Mouse (Mus musculus) right cerebral cortex, adult 18-20 months (tissue): ENCODE measurements around the gene Gprin2.

Experiments used
- DNase-seq: peaks from one replicate; pipeline ENCODE4 v3.0.0; 2022; ENCODE audit warnings: mixed read lengths

The Gprin2 gene

DNA sequence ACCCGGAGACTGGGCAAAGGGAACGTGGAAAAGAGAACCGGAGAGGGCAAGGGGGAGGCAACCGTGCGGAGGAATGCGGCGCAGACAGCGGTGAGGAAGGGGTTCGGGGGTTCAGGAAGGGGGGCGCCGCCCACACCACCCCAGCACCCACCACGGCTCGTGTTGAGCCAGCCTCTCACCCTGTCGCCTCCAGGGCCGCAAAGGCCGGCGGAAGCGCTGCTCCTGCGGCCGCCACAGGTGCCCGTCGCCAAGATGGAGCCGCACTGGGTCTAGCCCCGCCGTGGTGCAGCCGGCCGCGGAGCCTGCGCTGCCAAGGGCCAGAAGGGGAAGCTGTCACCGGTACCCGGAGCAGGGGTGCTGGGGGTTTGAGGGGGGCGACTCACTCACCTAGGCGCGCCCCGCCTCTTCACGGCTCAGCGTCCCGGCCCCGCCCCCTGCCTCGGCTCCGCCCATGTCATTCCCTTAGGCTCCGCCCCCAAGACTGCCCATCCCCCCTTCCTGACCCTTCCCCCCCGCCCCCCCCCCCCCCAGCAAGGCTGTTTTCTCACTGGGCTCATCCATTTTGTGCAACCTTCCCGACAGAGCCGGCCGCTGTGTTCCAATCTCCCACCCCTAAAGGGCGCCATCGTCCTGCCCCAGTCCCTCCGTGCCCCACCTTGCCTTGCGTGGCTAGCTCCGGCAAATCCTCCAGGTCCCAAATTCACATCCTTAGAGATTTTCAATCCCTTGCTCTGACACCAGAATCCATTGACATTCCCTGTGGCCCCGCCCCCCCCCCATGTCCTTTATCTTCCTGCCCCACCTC is at the start of gene Gprin2:
Gprin2 (minus strand) TSS at position 423 of the 805 bp plus-strand sequence.
- peak; percentile 5 for DNase-seq

DNA sequence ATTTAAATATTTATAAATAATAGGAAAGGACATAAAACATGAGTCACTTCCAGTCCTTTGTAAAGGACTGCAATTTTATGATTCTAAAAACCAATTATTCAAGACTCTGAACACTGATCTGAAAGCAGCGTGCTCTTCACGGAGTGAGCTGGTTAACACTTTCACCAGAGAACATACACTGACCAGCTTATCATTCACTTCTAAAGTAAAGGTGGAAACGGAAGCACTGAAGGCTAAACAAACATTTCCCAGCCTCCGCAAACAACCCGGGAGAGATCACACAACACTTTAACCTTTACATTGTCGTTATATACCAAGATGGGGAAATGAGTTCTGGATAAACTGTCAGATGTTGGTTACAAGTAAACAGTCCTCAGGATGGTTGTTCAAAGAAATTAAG is 39.2 kb upstream of the Gprin2 start:
- DNase-seq, result no peak

DNA sequence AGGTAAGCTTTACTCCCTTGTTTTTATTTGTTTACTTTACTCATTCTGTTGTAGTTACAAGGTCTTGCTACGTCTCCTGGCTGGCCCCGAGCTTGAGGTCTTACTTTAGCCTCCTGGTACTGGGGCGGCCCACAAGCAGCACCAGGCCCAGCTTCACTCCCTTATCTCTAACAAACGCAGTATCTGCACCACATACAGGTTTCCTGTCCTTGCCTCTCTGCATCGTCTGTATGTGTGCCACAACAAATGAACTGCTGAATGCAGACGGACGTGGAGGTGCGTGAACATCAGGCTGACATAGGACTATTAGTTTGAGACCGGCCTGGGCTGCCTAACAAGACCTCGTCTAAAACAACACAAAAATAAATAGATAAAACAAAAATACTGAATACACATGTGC is 38.8 kb upstream of the Gprin2 start:
- DNase-seq, result no peak

DNA sequence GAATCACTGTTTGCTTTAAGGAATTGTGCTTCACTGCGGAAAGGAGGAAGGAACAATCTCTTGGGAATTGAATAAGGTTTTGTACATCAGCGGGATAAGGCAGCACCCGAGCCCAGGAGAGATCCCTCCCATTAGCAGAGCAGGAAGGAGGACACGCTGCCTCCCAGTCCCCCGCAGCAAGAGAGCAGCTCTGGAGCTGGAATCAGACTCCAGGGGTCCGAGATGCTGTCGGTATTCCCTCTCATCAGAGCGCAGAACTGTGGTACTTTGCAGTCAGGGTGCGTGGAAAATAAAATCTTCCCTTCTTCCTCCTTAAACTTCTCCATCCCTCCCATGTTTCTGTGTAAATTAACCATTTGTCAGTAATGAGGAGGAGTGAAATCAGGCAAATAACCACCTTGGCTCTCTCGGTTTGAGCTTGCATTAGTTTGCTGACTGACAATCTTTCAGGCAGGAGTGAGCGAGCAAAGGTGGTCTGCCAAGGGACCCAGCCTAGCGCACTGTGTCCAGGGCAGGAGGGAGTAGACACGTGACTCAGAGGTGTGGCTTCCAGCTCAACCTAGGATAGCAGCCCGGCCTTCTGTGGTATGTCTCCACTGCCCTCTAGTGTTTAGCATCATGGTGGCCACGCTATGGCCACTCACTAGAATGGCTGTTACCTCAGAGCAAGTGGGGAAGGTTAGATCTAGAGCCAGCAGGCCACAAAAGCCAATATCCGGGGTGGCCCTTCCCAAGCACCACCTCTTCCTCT is 33.4 kb upstream of the Gprin2 start:
- peak; percentile 34 for DNase-seq

DNA sequence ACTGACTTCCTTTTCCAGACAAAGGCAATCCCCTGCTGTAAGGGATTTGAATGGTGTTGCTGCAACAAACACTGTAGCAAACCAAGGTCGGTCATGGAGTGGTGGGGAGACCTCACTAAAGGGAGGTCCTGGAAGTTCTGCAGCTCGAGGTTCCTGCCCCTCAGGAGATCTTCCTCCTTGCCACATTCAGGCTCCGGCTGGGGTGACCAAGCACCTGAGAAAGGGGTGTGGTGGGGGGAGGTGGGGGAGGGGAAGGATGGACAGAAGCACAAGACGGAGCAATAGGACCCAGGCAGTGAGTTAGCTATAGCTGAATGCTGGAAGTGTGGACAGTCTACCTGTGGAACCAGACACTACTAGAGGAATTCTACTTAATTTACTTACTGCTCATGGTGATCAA is 32.4 kb upstream of the Gprin2 start:
- no peak for DNase-seq

DNA sequence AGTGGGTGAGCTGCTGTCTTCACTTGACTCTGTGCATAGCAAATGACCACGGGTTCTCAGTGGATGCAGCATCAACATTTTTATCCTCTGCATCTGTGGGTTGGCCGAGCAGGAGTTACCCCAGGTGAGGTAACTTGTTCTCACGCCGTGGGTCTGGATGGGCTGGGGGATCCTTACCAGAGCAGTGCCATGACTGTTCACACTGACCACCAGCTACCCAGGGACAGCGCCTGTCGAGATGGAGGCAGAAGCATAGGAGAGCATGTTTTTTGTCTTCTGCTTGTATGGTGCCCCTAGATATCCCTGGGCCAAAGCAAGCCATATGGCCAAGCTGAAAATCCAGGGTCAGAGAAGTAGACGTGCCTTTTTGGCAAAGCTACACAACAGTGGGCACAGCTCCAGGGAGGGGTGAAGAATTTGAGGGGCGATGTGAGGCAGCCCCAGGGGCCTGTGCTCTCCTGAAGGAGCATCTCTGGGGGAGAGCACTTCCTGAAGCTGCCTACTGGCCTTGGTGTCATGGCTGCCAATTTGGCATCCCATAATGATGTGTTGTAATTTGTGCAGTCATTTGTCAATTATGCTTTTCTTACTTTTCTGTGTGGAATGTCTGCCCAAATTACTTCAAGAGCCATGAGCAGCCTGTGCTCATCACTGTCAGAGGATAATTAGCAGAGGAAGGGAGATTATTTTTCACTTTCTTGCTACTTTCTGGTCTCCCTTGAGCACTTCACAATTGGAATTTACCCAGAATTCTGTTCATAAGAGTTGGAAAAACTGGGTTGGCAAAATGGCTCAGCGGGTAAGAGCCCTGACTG is 31.6 kb upstream of the Gprin2 start:
- DNase-seq, result no peak

DNA sequence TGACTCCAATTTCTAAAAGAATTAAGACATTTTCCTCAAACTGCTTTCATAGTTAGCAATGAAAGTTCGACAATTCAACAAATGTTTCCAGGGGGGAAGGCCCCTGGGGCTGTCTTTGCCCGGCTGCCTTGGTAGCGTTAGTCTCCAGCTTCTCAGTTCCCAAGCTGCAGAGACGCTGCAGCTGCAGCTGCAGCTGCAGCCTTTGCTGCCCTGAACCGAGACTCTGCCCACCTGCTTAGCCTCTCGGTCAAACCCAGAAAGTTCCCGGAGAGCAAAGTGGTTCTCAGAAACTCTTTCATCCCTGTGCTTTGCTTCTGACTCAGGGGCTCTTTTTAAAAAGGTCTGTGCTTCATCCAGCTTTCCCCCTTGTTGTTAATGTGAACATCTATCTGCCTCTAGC is 30.9 kb upstream of the Gprin2 start:
- no peak for DNase-seq

DNA sequence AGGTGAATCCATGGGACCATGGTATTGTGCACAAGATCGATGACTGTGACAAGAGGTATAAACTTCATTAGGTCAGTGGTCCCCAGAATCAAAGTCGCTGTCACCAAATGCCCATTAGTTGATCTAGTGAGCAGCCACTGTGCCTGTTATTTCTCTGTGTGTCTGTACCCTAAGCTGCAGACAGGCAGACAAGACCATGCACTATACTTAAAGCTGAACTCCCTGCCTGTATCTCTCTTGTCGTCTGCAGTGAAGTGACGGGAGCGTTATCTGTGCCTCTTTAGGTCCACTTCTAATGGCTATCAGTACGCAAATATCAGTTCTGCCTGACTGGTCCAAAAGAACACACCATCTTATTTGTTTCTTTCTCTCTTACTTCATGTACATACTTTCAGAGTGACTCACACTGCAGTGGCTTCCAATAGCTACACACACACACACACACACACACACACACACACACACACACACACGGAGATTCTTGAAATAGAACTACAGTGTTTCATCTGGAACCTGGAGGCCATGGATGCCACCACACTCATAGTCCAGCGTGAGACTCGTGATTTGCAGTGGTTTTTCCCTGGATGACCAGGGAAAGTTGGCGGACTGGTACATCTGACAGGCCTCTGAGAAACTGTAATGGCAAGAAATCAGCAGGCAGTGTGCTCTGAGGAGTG is 27.5 kb upstream of the Gprin2 start:
- DNase-seq, result no peak

DNA sequence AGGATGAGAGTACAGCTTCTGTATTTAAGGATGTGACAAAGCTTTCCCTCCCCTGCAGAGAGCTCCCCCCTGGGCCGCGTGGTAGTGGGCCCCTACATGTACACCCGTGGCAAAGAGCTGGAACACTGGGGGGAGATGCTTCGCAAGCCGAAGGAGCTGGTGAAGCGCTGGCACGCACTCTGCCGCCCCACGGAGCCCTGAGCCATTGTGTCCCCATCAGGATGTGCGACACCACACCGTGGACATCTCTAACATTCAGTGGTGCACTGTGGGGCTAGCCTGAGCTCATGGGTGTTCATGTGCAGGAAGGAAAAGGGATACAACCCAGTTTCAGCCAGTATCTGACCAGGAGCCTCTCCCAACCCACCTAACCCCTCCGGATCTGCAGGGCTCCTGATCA is 26.5 kb upstream of the Gprin2 start:
- DNase-seq, result no peak

DNA sequence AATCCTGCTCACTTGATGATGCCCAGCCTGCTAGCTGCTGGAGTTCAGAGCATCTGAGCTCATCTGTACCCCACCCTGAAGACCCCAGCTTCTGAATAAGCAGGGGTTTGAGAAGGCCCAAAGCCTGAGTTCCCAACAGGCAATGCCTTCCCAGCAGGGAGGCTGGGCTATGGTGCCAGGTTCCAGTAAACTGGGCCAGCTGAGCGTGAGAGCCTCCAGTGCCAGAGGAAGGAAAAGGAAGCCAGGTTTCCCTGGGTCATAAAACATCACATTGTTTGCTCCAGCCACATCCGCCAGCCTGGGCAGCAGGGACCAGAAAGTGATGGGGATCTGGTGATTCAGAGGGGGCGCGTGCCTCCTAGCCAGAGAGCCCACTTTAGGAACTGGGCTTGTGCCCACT is 25.1 kb upstream of the Gprin2 start:
- no peak for DNase-seq

DNA sequence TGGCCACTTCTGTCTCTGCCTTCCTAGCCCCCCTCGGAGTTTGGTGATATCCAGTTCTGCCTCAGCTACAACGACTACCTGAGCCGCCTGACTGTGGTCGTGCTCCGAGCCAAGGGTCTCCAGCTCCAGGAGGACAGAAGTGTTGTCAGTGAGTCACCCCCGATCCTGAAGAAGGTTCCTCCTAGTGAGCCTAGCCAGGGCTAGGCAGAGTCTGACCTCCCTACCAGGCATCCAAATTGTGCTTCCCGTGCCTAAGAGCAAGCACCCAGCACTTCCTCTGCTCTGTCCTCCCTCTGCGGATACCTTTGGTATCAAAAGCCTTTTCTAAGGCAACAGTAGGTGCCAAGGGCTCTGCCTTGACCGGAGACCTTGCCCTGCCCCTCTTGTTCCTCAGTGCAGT is 24.5 kb upstream of the Gprin2 start:
- DNase-seq, result no peak

DNA sequence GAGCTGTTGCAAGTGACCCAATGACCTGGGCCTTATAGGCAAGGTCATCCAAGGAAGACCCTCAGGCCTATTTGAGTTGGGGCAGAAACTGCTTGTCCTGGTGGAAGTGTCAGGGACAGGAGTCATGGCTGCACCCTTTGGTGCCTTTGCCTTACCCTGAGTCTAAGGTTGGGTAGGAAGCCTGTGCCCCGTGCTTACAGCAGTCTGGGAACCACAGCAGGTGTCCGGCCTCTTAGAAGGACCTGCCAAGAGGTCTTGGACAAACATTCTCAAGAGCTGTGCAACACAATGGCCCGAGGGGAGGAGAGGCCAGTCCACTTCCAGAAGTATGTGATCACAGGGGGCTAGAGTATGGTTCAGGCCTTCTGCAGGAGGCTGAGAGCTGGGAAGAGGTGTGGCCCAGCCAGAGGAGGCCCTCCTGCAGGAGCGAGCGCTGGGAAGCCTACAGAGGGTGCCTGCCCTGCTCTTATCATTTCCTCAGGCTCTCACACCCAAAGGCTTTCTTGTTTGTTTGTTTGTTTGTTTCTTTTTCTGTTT is 22.0 kb upstream of the Gprin2 start:
- no peak for DNase-seq

DNA sequence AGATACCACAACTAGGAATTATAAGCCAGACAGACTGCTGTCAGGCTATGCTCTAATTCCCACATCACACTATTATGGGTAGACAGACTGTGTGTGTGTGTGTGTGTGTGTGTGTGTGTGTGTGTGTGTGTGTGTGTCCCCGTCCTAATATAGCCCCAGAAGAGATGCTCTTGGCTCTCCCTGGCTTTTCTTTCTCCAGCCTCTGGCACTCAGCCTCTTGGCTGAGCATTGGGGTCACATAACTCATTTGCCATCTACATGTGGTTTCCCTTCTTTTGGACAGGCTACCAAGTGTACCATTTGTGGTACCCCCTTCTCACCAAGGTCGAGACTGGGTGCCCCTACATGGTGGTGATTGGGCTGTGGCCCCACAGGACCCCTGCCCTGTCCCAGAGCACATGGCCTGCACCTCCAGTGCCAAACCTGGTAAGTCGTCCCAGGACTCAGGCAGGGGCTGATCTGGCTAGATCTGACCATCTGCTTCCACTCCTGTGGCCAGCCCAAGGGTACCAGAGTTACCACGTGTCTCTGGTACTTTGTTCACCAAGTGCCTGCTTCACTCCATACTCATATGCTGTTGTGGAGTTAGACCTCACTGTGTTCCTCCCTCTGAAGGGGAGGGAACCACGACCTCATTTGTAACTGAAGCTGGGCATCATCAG is 20.1 kb upstream of the Gprin2 start:
- no peak for DNase-seq

DNA sequence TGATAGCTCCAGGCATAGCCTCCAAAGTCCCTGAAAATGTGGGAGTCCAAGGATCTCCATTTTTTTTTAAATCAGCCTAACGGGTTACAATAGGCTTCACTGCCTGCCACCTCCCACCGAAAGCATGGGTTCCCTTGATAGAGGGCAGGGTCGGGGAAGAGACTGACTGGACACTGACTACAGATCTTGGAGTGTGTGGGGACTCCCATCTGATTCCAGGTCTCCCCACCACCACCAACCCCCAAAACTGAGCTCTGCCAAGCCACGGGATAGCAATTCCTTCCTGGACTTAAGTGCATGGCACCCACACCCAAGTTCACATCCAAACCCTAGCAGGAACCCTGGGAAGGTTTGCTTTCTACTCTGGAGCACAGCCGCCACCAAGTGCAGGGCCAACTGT is 19.0 kb upstream of the Gprin2 start:
- DNase-seq, result no peak

DNA sequence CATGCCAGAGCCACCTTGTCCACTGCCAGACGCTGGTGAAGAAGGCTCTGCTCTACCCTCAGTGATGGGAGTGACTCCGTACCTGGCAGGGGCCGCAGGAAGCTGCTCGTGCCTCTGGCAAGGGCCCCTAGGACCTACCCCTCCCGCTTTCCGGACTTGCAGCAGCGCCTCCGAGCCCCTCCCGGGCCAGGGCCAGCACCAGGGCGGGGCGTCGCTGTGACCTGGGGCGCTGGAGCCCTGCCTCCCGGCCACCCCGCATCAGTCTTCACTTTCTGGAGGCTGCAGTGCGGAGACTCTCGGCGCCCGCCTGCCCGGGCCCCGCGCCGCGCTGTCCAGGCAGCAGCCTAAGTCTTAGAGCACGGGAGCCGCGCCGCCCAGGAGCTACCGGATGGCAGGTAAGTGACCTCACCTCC is 18.3 kb upstream of the Gprin2 start:
- DNase-seq, result no peak

DNA sequence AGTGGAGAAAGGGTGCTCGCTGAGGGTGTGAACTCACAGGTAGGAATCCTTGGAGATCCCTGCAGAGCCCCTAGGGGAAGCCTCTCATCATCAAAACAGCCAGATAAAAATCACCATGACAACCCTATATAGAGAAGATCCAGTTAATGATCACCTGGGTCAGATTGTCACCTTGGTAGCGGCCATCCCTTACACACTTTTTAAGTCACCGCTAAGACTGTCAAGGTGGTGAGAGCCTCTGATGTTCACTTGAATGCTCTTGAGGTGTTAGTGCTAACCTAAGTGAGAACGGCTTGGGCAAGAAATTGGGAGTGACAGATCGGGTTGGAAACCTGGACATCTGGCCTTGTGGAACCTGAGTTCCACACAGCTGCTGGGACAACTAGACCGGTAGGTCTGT is 17.8 kb upstream of the Gprin2 start, which contains the start of gene Syt15:
Syt15 (plus strand) TSS at position 301 of the 400 bp plus-strand sequence.
- no peak for DNase-seq

DNA sequence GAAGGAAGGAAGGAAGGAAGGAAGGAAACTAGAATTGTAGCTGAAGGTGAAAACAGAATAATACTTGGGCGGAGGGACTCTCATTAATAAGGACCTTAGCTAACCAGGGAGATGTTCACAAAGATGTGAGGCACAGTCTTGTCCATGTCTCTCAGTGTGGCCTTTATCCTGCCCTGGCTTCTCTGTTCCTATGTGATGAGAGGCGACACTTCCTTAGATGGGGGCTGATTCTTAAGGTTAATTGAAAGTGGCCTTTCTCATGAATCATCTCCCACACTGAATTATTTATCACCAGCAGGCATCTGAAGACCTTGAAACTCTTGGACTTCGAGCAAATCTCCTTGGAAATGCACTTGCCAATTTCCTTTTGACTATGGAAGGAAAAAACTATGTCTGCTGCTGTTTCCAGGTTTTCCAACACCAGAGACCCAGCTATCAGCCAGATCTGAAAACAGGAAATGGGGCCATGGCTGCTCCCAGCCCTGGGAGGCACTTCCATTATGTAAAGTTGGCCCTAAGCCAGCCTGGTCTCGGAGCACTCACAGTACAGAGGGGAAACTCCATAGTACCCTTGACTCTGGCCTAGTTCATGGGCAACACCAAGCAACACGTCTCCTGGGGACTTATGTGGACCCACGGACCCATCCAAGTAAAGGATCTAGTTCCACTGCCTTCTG is 14.1 kb upstream of the Gprin2 start:
- DNase-seq, result no peak

DNA sequence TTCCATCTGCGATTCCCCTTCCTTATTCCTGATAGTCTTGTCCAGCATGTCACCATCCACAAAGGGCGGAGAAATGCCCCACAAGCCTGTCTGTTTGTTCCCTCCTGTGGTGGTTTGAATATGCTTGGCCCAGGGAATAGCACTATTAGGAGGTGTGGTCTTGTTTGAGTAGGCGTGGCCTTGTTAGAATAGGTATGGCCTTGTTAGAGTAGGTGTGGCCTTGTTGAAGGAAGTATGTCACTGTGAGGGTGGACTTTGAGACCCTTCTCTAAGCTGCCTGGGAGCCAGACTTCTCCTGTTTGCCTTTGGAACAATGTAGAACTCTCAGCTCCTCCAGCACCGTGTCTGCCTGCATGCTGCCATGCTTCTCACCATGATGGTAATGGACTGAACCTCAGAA is 8.5 kb upstream of the Gprin2 start:
- no peak for DNase-seq

DNA sequence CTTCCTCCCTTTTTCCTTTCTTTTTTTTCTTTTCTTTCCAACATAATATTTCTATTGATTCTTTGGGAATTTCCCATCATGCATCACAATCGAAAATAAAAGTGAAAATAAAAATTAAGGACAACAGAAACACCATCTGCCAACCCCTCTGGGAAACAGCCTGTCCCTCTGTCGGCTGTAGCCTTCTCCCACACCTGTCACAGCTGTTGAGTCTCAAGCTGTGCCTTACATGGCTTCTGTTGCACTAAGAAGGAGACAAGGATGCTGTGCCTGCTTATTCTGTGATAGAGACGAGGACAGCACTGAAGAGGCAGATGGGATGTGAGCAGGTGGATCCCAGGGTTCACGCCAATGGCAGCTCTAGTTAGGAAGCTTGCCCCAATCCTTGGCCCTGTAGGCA is 7.6 kb upstream of the Gprin2 start:
- DNase-seq, result no peak

DNA sequence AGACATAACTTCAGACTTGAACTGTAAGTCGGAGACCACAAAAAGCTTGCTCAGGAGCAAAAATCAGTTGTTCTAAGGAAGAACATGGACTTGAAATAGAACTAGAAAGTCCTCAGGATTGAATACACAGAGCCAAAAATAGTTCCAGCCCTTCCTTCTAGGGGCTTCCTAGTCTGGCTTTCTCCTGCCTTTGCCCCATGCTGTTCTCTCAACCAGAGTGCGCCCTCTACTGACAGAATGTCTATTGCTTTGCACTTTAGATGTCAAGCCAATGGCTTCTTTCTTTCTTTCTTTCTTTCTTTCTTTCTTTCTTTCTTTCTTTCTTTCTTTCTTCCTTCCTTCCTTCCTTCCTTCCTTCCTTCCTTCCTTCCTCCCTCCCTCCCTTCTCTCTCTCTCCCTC is 7.2 kb upstream of the Gprin2 start:
- DNase-seq, result peak; percentile 24

DNA sequence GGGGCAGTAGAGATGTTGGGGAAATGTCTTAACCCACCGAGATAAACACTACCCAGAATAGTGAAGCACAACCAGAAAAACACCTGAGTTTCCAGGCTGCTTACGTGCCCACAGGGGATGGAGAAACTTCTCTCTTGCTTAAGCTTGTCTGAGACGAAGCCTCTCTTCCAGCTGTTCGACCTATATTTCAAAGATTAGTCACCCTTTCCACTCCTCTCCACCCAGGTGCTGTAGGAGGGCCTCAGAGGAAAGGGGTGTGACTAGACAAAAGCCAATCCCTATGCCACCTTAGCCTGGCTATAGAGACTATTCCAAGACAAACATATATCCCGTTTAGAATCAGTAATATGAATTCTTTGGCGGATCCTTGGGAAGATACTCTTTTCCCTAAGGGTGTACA is 6.5 kb upstream of the Gprin2 start:
- DNase-seq, result no peak
